Mouse (Mus musculus): ENCODE measurements around the gene Fam187b.

DNA sequence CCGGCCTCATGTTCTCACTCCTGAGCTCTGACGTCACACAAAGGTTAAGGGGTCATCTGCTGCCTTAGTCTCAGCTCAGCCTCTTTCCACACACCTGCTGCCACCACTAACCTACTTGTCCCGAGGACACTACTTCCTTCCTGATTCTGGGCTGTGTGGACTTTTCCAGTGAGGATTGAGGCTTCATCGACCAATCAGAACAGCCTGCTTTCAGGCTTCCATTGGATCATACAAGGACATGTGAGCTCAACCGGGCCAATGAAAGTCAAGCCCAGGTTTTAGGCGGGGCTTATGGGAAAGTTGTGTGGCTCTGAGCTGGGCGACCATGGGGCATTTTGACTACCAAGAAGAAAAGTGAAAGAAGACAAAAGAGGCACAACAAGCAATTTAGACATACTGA is 63.3 kb downstream of the Fam187b start:
- TF ChIP-seq CTCF (IDR thresholded peaks at IDR 0.05) (no peak), EP300 (IDR thresholded peaks at IDR 0.05) (no peak)

Data from lung, postnatal 0 days (tissue).